In genomic region chr5:128527241-128527640, GRCm38 (mm10) we compare ENCODE assay signal across 9 mouse cellular contexts.
A peak's percentile ranks its signal among the peaks of the same experiment; 100 is the strongest.
DNase-seq lines count a peak whose midpoint lies in the region; ATAC-seq and TF ChIP-seq lines count a peak whose summit lies in the region.
"Had no signal": no experiment of that assay in that cellular context is flagged by ENCODE, and none has a peak within 500 bp of the region (broad histone marks: within the 10 kb centered on the region; RNA-seq: fewer than 3 reads in every experiment).

No protein-coding gene starts in this region.

- H3K4me3 ChIP-seq in hindbrain, postnatal 0 days (ENCODE audit: low read length) = no peak overlapping the region
- no peak overlapping the region for H3K4me3 ChIP-seq in hindbrain, embryonic 13.5 days
- H3K4me3 ChIP-seq in midbrain, embryonic 11.5 days (ENCODE audit: low read depth, low read length) = no peak overlapping the region
- no peak overlapping the region for H3K4me3 ChIP-seq in midbrain, embryonic 15.5 days

- no peak for ATAC-seq in hindbrain, postnatal 0 days
- no peak for ATAC-seq in hindbrain, embryonic 13.5 days (ENCODE audit: low FRiP score)
- ATAC-seq in midbrain, embryonic 11.5 days (ENCODE audit: low FRiP score) = no peak
- ATAC-seq in midbrain, embryonic 15.5 days (replicated peaks) = no peak
- no peak for ATAC-seq in monocyte, adult 5-6 weeks (replicated peaks; ENCODE audit: insufficient number of reproducible peaks, low FRiP score, low TSS enrichment, poor library complexity, severe bottlenecking)

- TF ChIP-seq CTCF in hindbrain, postnatal 0 days (IDR thresholded peaks at IDR 0.05; ENCODE audit: low read depth) = peak; percentile 46

- no peak overlapping the region for H3K27ac ChIP-seq in hindbrain, postnatal 0 days
- H3K27ac ChIP-seq in hindbrain, embryonic 13.5 days = no peak overlapping the region
- no peak overlapping the region for H3K27ac ChIP-seq in midbrain, embryonic 11.5 days (ENCODE audit: low read depth, low read length)
- H3K27ac ChIP-seq in midbrain, embryonic 15.5 days = no peak overlapping the region

- WGBS in hindbrain, postnatal 0 days = 41% methylated on average over 7 of the region's 9 CpGs
- WGBS in hindbrain, embryonic 13.5 days = 37% methylated on average over 8 of the region's 9 CpGs
- WGBS in midbrain, embryonic 11.5 days = 44% methylated on average over 7 of the region's 9 CpGs
- 33% methylated on average over 8 of the region's 9 CpGs for WGBS in midbrain, embryonic 15.5 days

- H3K4me2 ChIP-seq in hindbrain, postnatal 0 days (ENCODE audit: low read depth, low read length) = no peak overlapping the region
- H3K4me2 ChIP-seq in hindbrain, embryonic 13.5 days = no peak overlapping the region
- H3K4me2 ChIP-seq in midbrain, embryonic 11.5 days = no peak overlapping the region
- H3K4me2 ChIP-seq in midbrain, embryonic 15.5 days = no peak overlapping the region

- no peaks in the 10 kb centered on the region for H3K27me3 ChIP-seq in hindbrain, postnatal 0 days (ENCODE audit: insufficient read depth, low read length)
- H3K27me3 ChIP-seq in hindbrain, embryonic 13.5 days = 0 out of 2 replicates have a peak, but pooled peaks cover 5% of the 10 kb centered on the region
- H3K27me3 ChIP-seq in midbrain, embryonic 11.5 days (ENCODE audit: control insufficient read depth, insufficient read depth, low read length) = no peaks in the 10 kb centered on the region; the same call in 1 of the 2 replicates
- H3K27me3 ChIP-seq in midbrain, embryonic 15.5 days (replicated peaks) = peaks cover 2% of the 10 kb centered on the region; the same call in 1 of the 2 replicates

- H3K36me3 ChIP-seq in hindbrain, postnatal 0 days (ENCODE audit: insufficient read depth, low read length) = no peaks in the 10 kb centered on the region
- H3K36me3 ChIP-seq in hindbrain, embryonic 13.5 days = no peaks in the 10 kb centered on the region
- no peaks in the 10 kb centered on the region for H3K36me3 ChIP-seq in midbrain, embryonic 11.5 days (ENCODE audit: control insufficient read depth, insufficient read depth, low read length)
- no peaks in the 10 kb centered on the region for H3K36me3 ChIP-seq in midbrain, embryonic 15.5 days (replicated peaks)

- no peak overlapping the region for H3K9ac ChIP-seq in hindbrain, postnatal 0 days (replicated peaks; ENCODE audit: low read length)
- H3K9ac ChIP-seq in hindbrain, embryonic 13.5 days = no peak overlapping the region
- no peak overlapping the region for H3K9ac ChIP-seq in midbrain, embryonic 11.5 days (ENCODE audit: low read length)
- no peak overlapping the region for H3K9ac ChIP-seq in midbrain, embryonic 15.5 days

- peaks cover 10% of the 10 kb centered on the region; the same call in 1 of the 2 replicates for H3K4me1 ChIP-seq in hindbrain, postnatal 0 days (ENCODE audit: insufficient read depth, low read length)
- H3K4me1 ChIP-seq in hindbrain, embryonic 13.5 days (replicated peaks) = peaks cover 16% of the 10 kb centered on the region
- H3K4me1 ChIP-seq in midbrain, embryonic 11.5 days (ENCODE audit: control insufficient read depth, insufficient read depth, low read length) = peaks cover 21% of the 10 kb centered on the region
- H3K4me1 ChIP-seq in midbrain, embryonic 15.5 days = peaks cover 12% of the 10 kb centered on the region

- no peaks in the 10 kb centered on the region for H3K9me3 ChIP-seq in hindbrain, postnatal 0 days (ENCODE audit: low read length)
- no peaks in the 10 kb centered on the region for H3K9me3 ChIP-seq in hindbrain, embryonic 13.5 days
- H3K9me3 ChIP-seq in midbrain, embryonic 11.5 days (ENCODE audit: control insufficient read depth, low read length) = no peaks in the 10 kb centered on the region
- H3K9me3 ChIP-seq in midbrain, embryonic 15.5 days = no peaks in the 10 kb centered on the region

- no peak for DNase-seq in hindbrain, postnatal 0 days (ENCODE audit: low spot score)
- DNase-seq in midbrain, embryonic 11.5 days (ENCODE audit: low spot score, missing footprints) = peak; percentile 93
- peak; percentile 83 for DNase-seq in ZHBTc4 (ENCODE audit: low read depth, low spot score)
- DNase-seq in embryo, embryonic 11 days = peak; percentile 22
- no peak for DNase-seq in frontal cortex, postnatal 25 days (ENCODE audit: low spot score in 2 of 2)
- DNase-seq: thymus, postnatal 36 days had no signal

Comparison
In these comparisons a context has a peak if more than half of its experiments do, and no peak if none do; other contexts are left out.
1. DNase-seq: peak in midbrain, embryonic 11.5 days (single experiment), ZHBTc4 (single experiment) and embryo, embryonic 11 days (single experiment); none in hindbrain, postnatal 0 days (single experiment) and frontal cortex, postnatal 25 days (0 of 2).